In genomic region chr11:105944770-105945672, GRCm38 (mm10) we compare ENCODE assay signal across 7 mouse cellular contexts. TPM values are rescaled to one million over a fixed set of nuclear protein-coding genes. Genes with fewer than 3 reads are reported as not detected.
DNase-seq lines count a peak whose midpoint lies in the region; ATAC-seq and TF ChIP-seq lines count a peak whose summit lies in the region.

No protein-coding gene starts in this region.

- 0 out of 2 replicates have a peak overlapping the region, but pooled peaks have one; percentile 82 for H3K27ac ChIP-seq in forebrain, embryonic 10.5 days
- H3K27ac ChIP-seq in hindbrain, embryonic 14.5 days = no peak overlapping the region
- H3K27ac ChIP-seq in liver, embryonic 14.5 days = no peak overlapping the region
- H3K27ac ChIP-seq in small intestine, adult 2 months (ENCODE audit: insufficient read depth, low read depth, low read length) = peak overlapping the region; percentile 98

- TF ChIP-seq CTCF in liver, embryonic 14.5 days (IDR thresholded peaks at IDR 0.05; ENCODE audit: low read depth) = no peak
- TF ChIP-seq CTCF in small intestine, adult 2 months (IDR thresholded peaks at IDR 0.05; ENCODE audit: extremely low read depth, insufficient read length, insufficient replicate concordance, low read depth, low read length) = no peak

- H3K36me3 ChIP-seq in forebrain, embryonic 10.5 days (replicated peaks) = no peaks in the 10 kb centered on the region
- H3K36me3 ChIP-seq in hindbrain, embryonic 14.5 days (replicated peaks; ENCODE audit: control insufficient read depth, insufficient read depth) = no peaks in the 10 kb centered on the region
- H3K36me3 ChIP-seq in liver, embryonic 14.5 days (replicated peaks; ENCODE audit: control insufficient read depth, insufficient read depth, low read depth) = no peaks in the 10 kb centered on the region
- no peaks in the 10 kb centered on the region for H3K36me3 ChIP-seq in small intestine, adult 2 months (ENCODE audit: control insufficient read depth, insufficient read depth, low read length)

- H3K9me3 ChIP-seq in forebrain, embryonic 10.5 days = no peaks in the 10 kb centered on the region
- no peaks in the 10 kb centered on the region for H3K9me3 ChIP-seq in hindbrain, embryonic 14.5 days (ENCODE audit: control insufficient read depth, low read length)
- H3K9me3 ChIP-seq in liver, embryonic 14.5 days (ENCODE audit: control insufficient read depth, low read length) = no peaks in the 10 kb centered on the region

- peaks cover 48% of the 10 kb centered on the region for H3K4me1 ChIP-seq in forebrain, embryonic 10.5 days
- H3K4me1 ChIP-seq in hindbrain, embryonic 14.5 days (replicated peaks; ENCODE audit: control insufficient read depth, insufficient read depth, low read length) = peaks cover 17% of the 10 kb centered on the region
- peaks cover 0 to 12% of the 10 kb centered on the region in 2 experiments; a peak in 3 of 4 replicates for H3K4me1 ChIP-seq in liver, embryonic 14.5 days (replicated peaks; ENCODE audit: control insufficient read depth in 2 of 2, insufficient read depth in 2 of 2, low read length in 1 of 2)
- peaks cover 35% of the 10 kb centered on the region for H3K4me1 ChIP-seq in small intestine, adult 2 months (ENCODE audit: control insufficient read depth, insufficient read depth, insufficient read length, low read length)

- peak overlapping the region; percentile 84 for H3K4me3 ChIP-seq in forebrain, embryonic 10.5 days
- peak overlapping the region; percentile 77 for H3K4me3 ChIP-seq in hindbrain, embryonic 14.5 days (replicated peaks; ENCODE audit: low read length)
- peak overlapping the region in 1 of 2 experiments; percentile 64; a peak in 2 of 4 replicates for H3K4me3 ChIP-seq in liver, embryonic 14.5 days (ENCODE audit: insufficient read depth in 1 of 2, low read depth in 2 of 2, low read length in 2 of 2)
- H3K4me3 ChIP-seq in small intestine, adult 2 months (ENCODE audit: low read depth, low read length) = peak overlapping the region; percentile 61

- no peak for TF ChIP-seq EP300 in liver, embryonic 14.5 days (IDR thresholded peaks at IDR 0.05; ENCODE audit: low read depth)

- peak overlapping the region; percentile 93 for H3K4me2 ChIP-seq in hindbrain, embryonic 14.5 days (replicated peaks)
- peak overlapping the region; percentile 88 for H3K4me2 ChIP-seq in liver, embryonic 14.5 days (ENCODE audit: low read depth)

- peaks cover 50% of the 10 kb centered on the region for H3K27me3 ChIP-seq in forebrain, embryonic 10.5 days (ENCODE audit: poor library complexity, severe bottlenecking)
- H3K27me3 ChIP-seq in hindbrain, embryonic 14.5 days (ENCODE audit: control insufficient read depth, insufficient read depth, low read length) = no peaks in the 10 kb centered on the region
- H3K27me3 ChIP-seq in liver, embryonic 14.5 days (ENCODE audit: control insufficient read depth, insufficient read depth, low read length) = peaks cover 11% of the 10 kb centered on the region
- no peaks in the 10 kb centered on the region for H3K27me3 ChIP-seq in small intestine, adult 2 months (ENCODE audit: control insufficient read depth, insufficient read depth, low read length)

- ATAC-seq in hindbrain, embryonic 14.5 days (ENCODE audit: low FRiP score) = no peak
- ATAC-seq in liver, embryonic 14.5 days (ENCODE audit: insufficient read depth) = no peak
- ATAC-seq in inflammation-experienced regulatory T-cells, adult 6 months = no peak

- WGBS in forebrain, embryonic 10.5 days = 84% methylated on average over 16 of the region's 16 CpGs
- WGBS in hindbrain, embryonic 14.5 days = 79% methylated on average over 16 of the region's 16 CpGs
- 58% methylated on average over 16 of the region's 16 CpGs for WGBS in liver, embryonic 14.5 days (ENCODE audit: insufficient replicate concordance)
- 32% methylated on average over 16 of the region's 16 CpGs for WGBS in small intestine, adult 2 months

- TF ChIP-seq POLR2A in small intestine, adult 2 months (IDR thresholded peaks at IDR 0.05; ENCODE audit: low read depth, low read length) = peak; percentile 16; the same call in 1 of the 2 replicates

- peak overlapping the region; percentile 75 for H3K9ac ChIP-seq in hindbrain, embryonic 14.5 days
- no peak overlapping the region for H3K9ac ChIP-seq in liver, embryonic 14.5 days (replicated peaks)

- DNase-seq in adrenal gland, postnatal 36 days = peak; percentile 35 to 49
- no peak for DNase-seq in forebrain, embryonic 10.5 days (ENCODE audit: extremely low spot score, low spot score)
- no peak for DNase-seq in hindbrain, embryonic 14.5 days (ENCODE audit: low spot score)
- DNase-seq in liver, embryonic 14.5 days (ENCODE audit: low read depth in 3 of 3, low spot score in 3 of 3) = no peak
- DNase-seq in urinary bladder, postnatal 25 days (ENCODE audit: low spot score) = no peak

RNA-seq across cellular contexts. Expression of gene Cyb561, which starts 8.1 kb away (rescaled TPM):
- total RNA-seq in adrenal gland, postnatal 36 days (2021) = 100 to 1,000 TPM; 134 to 165 TPM
- 14.5 and 15.4 TPM in 2 replicates for polyA plus RNA-seq in forebrain, embryonic 10.5 days (2016; fragmentation: Nextera tagmentation; extraction: Ambion mirVana)
- 48.9 and 55.1 TPM in 2 replicates for polyA plus RNA-seq in hindbrain, embryonic 14.5 days (2014; fragmentation: Nextera tagmentation; extraction: Ambion mirVana)
- polyA plus RNA-seq in liver, embryonic 14.5 days (2012; rRNA removed) = 0.69 and 0.85 TPM in 2 replicates
- polyA plus RNA-seq in liver, embryonic 14.5 days (2014; fragmentation: Nextera tagmentation; extraction: Ambion mirVana) = 1.1 and 2.1 TPM in 2 replicates
- polyA plus RNA-seq in small intestine, adult 2 months (2012; rRNA removed) = 36.2 and 56.3 TPM in 2 replicates
- 1 to 10 TPM in 2 of 3 experiments, under 1 TPM in 1; 0.34 to 1.8 (median 1.3) TPM for polyA plus RNA-seq in inflammation-experienced regulatory T-cells, adult 6 months (2017; shearing (Covaris generic))

RNA-seq across cellular contexts. Expression of gene Ace, which starts 22.7 kb away (rescaled TPM):
- 10 to 100 TPM in 1 of 2 experiments, 1 to 10 TPM in 1; 8.0 to 15.5 TPM for total RNA-seq in adrenal gland, postnatal 36 days (2021)
- 0.28 and 0.74 TPM in 2 replicates for polyA plus RNA-seq in forebrain, embryonic 10.5 days (2016; fragmentation: Nextera tagmentation; extraction: Ambion mirVana)
- polyA plus RNA-seq in hindbrain, embryonic 14.5 days (2014; fragmentation: Nextera tagmentation; extraction: Ambion mirVana) = 6.0 and 6.8 TPM in 2 replicates
- 0.07 and 0.08 TPM in 2 replicates for polyA plus RNA-seq in liver, embryonic 14.5 days (2012; rRNA removed)
- not detected in 2 replicates for polyA plus RNA-seq in liver, embryonic 14.5 days (2014; fragmentation: Nextera tagmentation; extraction: Ambion mirVana)
- polyA plus RNA-seq in small intestine, adult 2 months (2012; rRNA removed) = 176 and 892 TPM in 2 replicates
- polyA plus RNA-seq in inflammation-experienced regulatory T-cells, adult 6 months (2017; shearing (Covaris generic)) = not detected

RNA-seq across cellular contexts. Expression of gene Ace3, which starts 49.5 kb away (rescaled TPM):
- not detected for total RNA-seq in adrenal gland, postnatal 36 days (2021)
- not detected in 2 replicates for polyA plus RNA-seq in forebrain, embryonic 10.5 days (2016; fragmentation: Nextera tagmentation; extraction: Ambion mirVana)
- not detected in 2 replicates for polyA plus RNA-seq in hindbrain, embryonic 14.5 days (2014; fragmentation: Nextera tagmentation; extraction: Ambion mirVana)
- polyA plus RNA-seq in liver, embryonic 14.5 days (2012; rRNA removed) = not detected in 2 replicates
- not detected in 2 replicates for polyA plus RNA-seq in liver, embryonic 14.5 days (2014; fragmentation: Nextera tagmentation; extraction: Ambion mirVana)
- not detected in 2 replicates for polyA plus RNA-seq in small intestine, adult 2 months (2012; rRNA removed)
- not detected for polyA plus RNA-seq in inflammation-experienced regulatory T-cells, adult 6 months (2017; shearing (Covaris generic))

Comparison
In these comparisons a context has a peak if more than half of its experiments do, and no peak if none do; other contexts are left out.
1. DNase-seq: peak in adrenal gland, postnatal 36 days (2 of 2); none in forebrain, embryonic 10.5 days (single experiment), hindbrain, embryonic 14.5 days (single experiment), liver, embryonic 14.5 days (0 of 3) and urinary bladder, postnatal 25 days (single experiment).
2. H3K27ac ChIP-seq: peak in forebrain, embryonic 10.5 days (single experiment) and small intestine, adult 2 months (single experiment); none in hindbrain, embryonic 14.5 days (single experiment) and liver, embryonic 14.5 days (single experiment).
3. RNA of gene Ace, which starts 22.7 kb away (polyA plus RNA-seq): 176 to 892 TPM in small intestine, adult 2 months; 6.0 to 6.8 TPM in hindbrain, embryonic 14.5 days, 0.28 to 0.74 TPM in forebrain, embryonic 10.5 days, not detected in inflammation-experienced regulatory T-cells, adult 6 months and 0.07 to 0.08 TPM in liver, embryonic 14.5 days; every median in the first group is over 10 times any median in the second.